Mouse (Mus musculus): ENCODE results near the gene Lhfp. TPM values are rescaled to one million over a fixed set of nuclear protein-coding genes. Genes with fewer than 3 reads are reported as not detected.
"Not testable (repeated sequence)": the region's sequence is repeated elsewhere in the genome, so short reads cannot be mapped to it uniquely, and the experiment has no call there.

Lhfp gene
- polyA plus RNA-seq, 1 experiment from 2014 or later, result 57.0 TPM

GRCm38 (mm10) chr3:53213746-53214271 is 172.5 kb downstream of the Lhfp start:
- WGBS, result 63% methylated on average over 7 of the region's 7 CpGs
- DNase-seq (ENCODE audit: low spot score), result no peak
- H3K27me3 ChIP-seq (ENCODE audit: insufficient read depth, poor library complexity, severe bottlenecking), result no peaks in the 10 kb centered on the region
- H3K27ac ChIP-seq, result 0 out of 2 replicates have a peak overlapping the region, but pooled peaks have one; percentile 2
- H3K36me3 ChIP-seq, result 0 out of 2 replicates have a peak, but pooled peaks cover 3% of the 10 kb centered on the region
- peaks cover 55% of the 10 kb centered on the region for H3K4me1 ChIP-seq (replicated peaks)
- no peaks in the 10 kb centered on the region for H3K9me3 ChIP-seq
- no peak overlapping the region for H3K4me3 ChIP-seq

GRCm38 (mm10) chr3:53214386-53214785 is 173.1 kb downstream of the Lhfp start:
- H3K36me3 ChIP-seq, result 0 out of 2 replicates have a peak, but pooled peaks cover 3% of the 10 kb centered on the region
- no peak overlapping the region for H3K4me3 ChIP-seq
- no peaks in the 10 kb centered on the region for H3K27me3 ChIP-seq (ENCODE audit: insufficient read depth, poor library complexity, severe bottlenecking)
- no peak for DNase-seq (ENCODE audit: low spot score)
- no peak overlapping the region for H3K27ac ChIP-seq
- H3K9me3 ChIP-seq, result no peaks in the 10 kb centered on the region
- WGBS, result 66% methylated on average over 4 of the region's 4 CpGs
- peaks cover 49% of the 10 kb centered on the region for H3K4me1 ChIP-seq (replicated peaks)

GRCm38 (mm10) chr3:53217697-53218096 is 176.4 kb downstream of the Lhfp start:
- Histone ChIP-seq H3K27ac (no peak overlapping the region), H3K4me1 (replicated peaks) (peaks cover 21% of the 10 kb centered on the region), H3K9me3 (no peaks in the 10 kb centered on the region), H3K4me3 (no peak overlapping the region), H3K36me3 (0 out of 2 replicates have a peak, but pooled peaks cover 3% of the 10 kb centered on the region), H3K27me3 (ENCODE audit: insufficient read depth, poor library complexity, severe bottlenecking) (no peaks in the 10 kb centered on the region)
- no peak for DNase-seq (ENCODE audit: low spot score)
- WGBS, result 79% methylated on average over 5 of the region's 5 CpGs

GRCm38 (mm10) chr3:53221531-53222272 is 180.4 kb downstream of the Lhfp start:
- Histone ChIP-seq H3K9me3 (no peaks in the 10 kb centered on the region), H3K4me3 (no peak overlapping the region), H3K36me3 (0 out of 2 replicates have a peak, but pooled peaks cover 3% of the 10 kb centered on the region), H3K27ac (no peak overlapping the region; the same call in 1 of the 2 replicates), H3K4me1 (replicated peaks) (peaks cover 3% of the 10 kb centered on the region; the same call in 1 of the 2 replicates), H3K27me3 (ENCODE audit: insufficient read depth, poor library complexity, severe bottlenecking) (no peaks in the 10 kb centered on the region)
- WGBS, result 76% methylated on average over 5 of the region's 5 CpGs
- no peak for DNase-seq (ENCODE audit: low spot score)

DNA sequence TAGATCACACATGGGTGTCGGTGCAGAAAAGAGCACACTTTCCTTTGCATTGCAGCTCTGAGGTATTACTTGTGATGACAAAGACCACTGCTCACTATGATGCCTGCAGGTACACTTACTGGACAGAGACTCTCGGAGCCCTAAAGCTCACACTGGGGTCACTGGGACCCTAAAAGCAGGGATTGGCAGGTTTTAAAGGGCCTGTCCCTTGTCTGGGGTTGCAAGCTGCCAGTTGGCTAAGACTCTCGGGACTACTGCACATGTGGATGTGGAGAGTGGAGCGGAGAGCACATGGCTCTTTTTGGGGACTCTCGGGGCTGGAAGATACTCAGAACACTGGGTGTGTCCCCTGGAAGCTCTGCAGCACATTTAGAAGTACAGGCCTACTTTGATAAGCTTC is 182.8 kb downstream of the Lhfp start:
- no peak overlapping the region for H3K27ac ChIP-seq
- no peaks in the 10 kb centered on the region for H3K9me3 ChIP-seq
- H3K27me3 ChIP-seq (ENCODE audit: insufficient read depth, poor library complexity, severe bottlenecking), result no peaks in the 10 kb centered on the region
- 92% methylated on average over 5 of the region's 5 CpGs for WGBS
- peaks cover 3% of the 10 kb centered on the region; the same call in 1 of the 2 replicates for H3K4me1 ChIP-seq (replicated peaks)
- no peaks in the 10 kb centered on the region for H3K36me3 ChIP-seq
- no peak for DNase-seq (ENCODE audit: low spot score)
- H3K4me3 ChIP-seq, result no peak overlapping the region

DNA sequence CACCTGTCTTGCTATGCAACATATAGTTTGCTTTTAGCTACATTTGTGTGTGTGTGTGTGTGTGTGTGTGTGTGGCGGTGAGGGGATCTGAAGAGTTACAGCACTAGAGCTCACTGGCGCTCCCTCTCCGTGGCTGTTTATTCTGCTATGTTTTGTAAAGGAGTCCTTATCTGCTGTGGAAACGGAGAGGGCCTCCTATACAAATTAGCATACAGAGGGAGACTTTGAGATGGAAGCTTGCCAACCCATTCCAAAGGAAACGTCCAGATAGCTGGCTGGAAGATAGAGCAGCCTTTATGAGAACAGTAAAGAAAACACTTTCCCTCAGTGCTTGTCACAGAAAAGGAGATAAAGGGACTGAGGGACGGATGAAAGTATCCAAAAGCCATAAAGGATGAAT is 184.4 kb downstream of the Lhfp start:
- Histone ChIP-seq H3K4me3 (no peak overlapping the region), H3K4me1 (replicated peaks) (peaks cover 6% of the 10 kb centered on the region; the same call in 1 of the 2 replicates), H3K27ac (no peak overlapping the region), H3K36me3 (no peaks in the 10 kb centered on the region), H3K27me3 (ENCODE audit: insufficient read depth, poor library complexity, severe bottlenecking) (no peaks in the 10 kb centered on the region), H3K9me3 (no peaks in the 10 kb centered on the region)
- DNase-seq (ENCODE audit: low spot score), result no peak
- 64% methylated on average over 6 of the region's 6 CpGs for WGBS

GRCm38 (mm10) chr3:53226223-53226622 is 184.9 kb downstream of the Lhfp start:
- no peaks in the 10 kb centered on the region for H3K36me3 ChIP-seq
- no peaks in the 10 kb centered on the region for H3K27me3 ChIP-seq (ENCODE audit: insufficient read depth, poor library complexity, severe bottlenecking)
- H3K27ac ChIP-seq, result no peak overlapping the region
- no peaks in the 10 kb centered on the region for H3K9me3 ChIP-seq
- WGBS, result 84% methylated on average over 6 of the region's 6 CpGs
- DNase-seq (ENCODE audit: low spot score), result no peak
- H3K4me1 ChIP-seq (replicated peaks), result 0 out of 2 replicates have a peak, but pooled peaks cover 4% of the 10 kb centered on the region
- no peak overlapping the region for H3K4me3 ChIP-seq

DNA sequence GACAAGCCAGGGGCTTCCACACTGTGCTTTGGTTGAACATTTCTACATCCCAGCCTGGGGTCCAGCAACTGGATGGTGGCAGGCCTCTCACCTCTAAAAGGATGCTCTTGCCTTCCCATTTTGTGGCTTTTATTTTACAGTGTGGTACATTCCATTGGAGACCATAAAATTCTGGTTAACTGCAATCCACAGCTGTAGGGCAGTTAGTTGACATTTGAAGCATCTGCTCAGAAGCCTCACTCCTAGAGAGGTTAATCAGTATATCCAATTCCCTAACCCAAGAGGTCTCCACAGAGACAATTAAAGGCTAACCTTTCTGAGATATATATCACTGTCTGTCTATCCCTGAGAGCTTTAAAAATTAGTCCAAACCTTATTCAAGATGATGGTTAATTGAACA is 186.5 kb downstream of the Lhfp start:
- no peaks in the 10 kb centered on the region for H3K9me3 ChIP-seq
- H3K27ac ChIP-seq, result no peak overlapping the region
- no peak for DNase-seq (ENCODE audit: low spot score)
- 0 out of 2 replicates have a peak, but pooled peaks cover 4% of the 10 kb centered on the region for H3K4me1 ChIP-seq (replicated peaks)
- no peaks in the 10 kb centered on the region for H3K27me3 ChIP-seq (ENCODE audit: insufficient read depth, poor library complexity, severe bottlenecking)
- no peak overlapping the region for H3K4me3 ChIP-seq
- no peaks in the 10 kb centered on the region for H3K36me3 ChIP-seq

DNA sequence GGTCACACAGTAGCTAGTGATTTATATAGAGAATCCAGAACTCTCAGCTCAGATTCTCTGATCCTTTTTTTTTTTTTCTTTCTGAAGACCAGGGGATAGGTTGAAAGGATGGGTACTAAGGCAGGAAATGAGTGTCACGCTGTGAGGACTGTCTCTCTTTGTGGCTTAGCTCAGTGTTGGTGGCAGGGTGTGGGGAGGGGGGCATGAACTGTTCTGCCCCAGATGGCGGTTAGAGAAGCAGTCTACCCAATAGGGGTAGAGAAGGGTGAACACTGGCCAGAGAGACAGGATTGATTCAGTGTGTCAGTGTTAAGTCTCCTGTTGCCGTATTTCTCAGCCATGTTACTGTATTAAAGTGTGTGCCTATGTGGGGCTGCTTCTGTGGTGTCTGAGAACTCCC is 189.2 kb downstream of the Lhfp start:
- no peak overlapping the region for H3K27ac ChIP-seq
- 0 out of 2 replicates have a peak, but pooled peaks cover 4% of the 10 kb centered on the region for H3K4me1 ChIP-seq (replicated peaks)
- H3K27me3 ChIP-seq (ENCODE audit: insufficient read depth, poor library complexity, severe bottlenecking), result no peaks in the 10 kb centered on the region
- H3K9me3 ChIP-seq, result peaks cover 3% of the 10 kb centered on the region; the same call in 1 of the 2 replicates
- no peaks in the 10 kb centered on the region for H3K36me3 ChIP-seq
- H3K4me3 ChIP-seq, result no peak overlapping the region
- no peak for DNase-seq (ENCODE audit: low spot score)
- WGBS, result 54% methylated on average over 3 of the region's 3 CpGs

DNA sequence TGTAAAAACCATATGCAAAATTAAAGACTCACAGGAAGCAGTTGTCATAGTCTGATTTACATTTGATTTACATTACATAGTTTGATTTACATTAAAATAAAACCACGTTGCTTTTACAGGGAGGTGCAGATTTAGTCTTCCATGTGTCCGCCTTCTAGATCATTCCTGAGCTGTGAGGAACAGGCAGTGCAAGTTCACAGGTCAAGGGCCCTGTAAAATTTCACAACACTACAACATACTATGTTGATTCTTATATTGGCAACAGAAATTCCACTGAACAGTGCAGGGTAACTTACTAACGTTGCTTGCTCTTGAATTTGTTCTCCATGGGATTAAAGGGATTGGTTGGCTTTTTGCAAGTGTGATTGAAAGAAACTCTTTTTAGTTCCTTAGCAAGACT is 189.8 kb downstream of the Lhfp start:
- H3K9me3 ChIP-seq, result peaks cover 3% of the 10 kb centered on the region; the same call in 1 of the 2 replicates
- H3K4me3 ChIP-seq, result no peak overlapping the region
- no peaks in the 10 kb centered on the region for H3K36me3 ChIP-seq
- no peak overlapping the region for H3K27ac ChIP-seq
- DNase-seq (ENCODE audit: low spot score), result no peak
- no peaks in the 10 kb centered on the region for H3K27me3 ChIP-seq (ENCODE audit: insufficient read depth, poor library complexity, severe bottlenecking)
- H3K4me1 ChIP-seq (replicated peaks), result 0 out of 2 replicates have a peak, but pooled peaks cover 4% of the 10 kb centered on the region
- WGBS, result 73% methylated on average over 3 of the region's 3 CpGs

GRCm38 (mm10) chr3:53232411-53232810 is 191.1 kb downstream of the Lhfp start:
- not testable (repeated sequence) for H3K27ac ChIP-seq; H3K9me3 ChIP-seq; DNase-seq (ENCODE audit: low spot score); H3K36me3 ChIP-seq; H3K4me3 ChIP-seq; H3K27me3 ChIP-seq (ENCODE audit: insufficient read depth, poor library complexity, severe bottlenecking); H3K4me1 ChIP-seq (replicated peaks)
- 91% methylated on average over 9 of the region's 9 CpGs for WGBS

GRCm38 (mm10) chr3:53234689-53235088 is 193.4 kb downstream of the Lhfp start:
- Histone ChIP-seq H3K9me3 (peaks cover 3% of the 10 kb centered on the region; the same call in 1 of the 2 replicates), H3K4me1 (replicated peaks) (0 out of 2 replicates have a peak, but pooled peaks cover 4% of the 10 kb centered on the region), H3K27me3 (ENCODE audit: insufficient read depth, poor library complexity, severe bottlenecking) (no peaks in the 10 kb centered on the region), H3K4me3 (no peak overlapping the region), H3K27ac (no peak overlapping the region), H3K36me3 (peaks cover 1% of the 10 kb centered on the region; the same call in 1 of the 2 replicates)
- DNase-seq (ENCODE audit: low spot score), result no peak

- 94% methylated on average over 4 of the region's 4 CpGs for WGBS
- Histone ChIP-seq H3K27ac (0 out of 2 replicates have a peak overlapping the region, but pooled peaks have one; percentile 25), H3K36me3 (peaks cover 8% of the 10 kb centered on the region; the same call in 1 of the 2 replicates), H3K9me3 (peaks cover 3% of the 10 kb centered on the region; the same call in 1 of the 2 replicates), H3K27me3 (ENCODE audit: insufficient read depth, poor library complexity, severe bottlenecking) (no peaks in the 10 kb centered on the region), H3K4me3 (no peak overlapping the region), H3K4me1 (replicated peaks) (no peaks in the 10 kb centered on the region)
- DNase-seq (ENCODE audit: low spot score), result no peak
Measured at GRCm38 (mm10) chr3:53236471-53236870, 195.1 kb downstream of the Lhfp start.
